Mouse (Mus musculus): Measurements from ENCODE around the gene Eef2k.

The Eef2k gene

DNA sequence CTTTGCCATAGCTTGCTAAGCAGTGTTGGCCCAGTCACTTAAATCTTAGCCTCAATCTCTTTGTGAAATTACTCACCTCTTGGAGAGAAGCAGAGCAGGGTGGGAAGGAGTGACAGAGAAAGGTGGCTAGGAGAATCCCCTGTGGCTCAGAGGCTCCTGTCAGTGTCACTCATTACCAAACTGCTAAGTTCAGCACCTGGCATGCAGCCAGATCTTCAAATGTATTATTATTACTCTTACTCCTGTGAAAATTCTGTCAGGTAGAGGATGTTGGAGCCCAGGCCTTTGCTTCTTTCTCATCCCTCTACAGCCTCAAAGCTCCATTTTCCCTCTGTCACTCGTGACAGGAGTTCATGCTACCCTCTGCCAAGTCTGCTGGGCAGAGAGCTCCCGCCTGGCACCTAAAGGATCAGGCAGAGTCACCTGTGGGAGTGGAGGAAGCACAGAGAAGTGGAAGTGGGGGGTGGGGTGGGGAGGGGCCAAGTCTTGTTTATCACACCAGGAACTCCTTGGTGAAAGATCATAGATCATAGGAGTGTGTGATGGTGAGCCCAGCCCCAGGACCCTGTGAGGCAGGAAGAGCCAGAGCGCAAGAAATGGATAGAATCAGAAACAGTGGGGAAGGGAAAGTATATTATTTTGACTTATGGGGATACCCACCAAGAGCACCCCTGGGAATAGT is 6.3 kb downstream of the Eef2k start:
- DNase-seq: no peak

DNA sequence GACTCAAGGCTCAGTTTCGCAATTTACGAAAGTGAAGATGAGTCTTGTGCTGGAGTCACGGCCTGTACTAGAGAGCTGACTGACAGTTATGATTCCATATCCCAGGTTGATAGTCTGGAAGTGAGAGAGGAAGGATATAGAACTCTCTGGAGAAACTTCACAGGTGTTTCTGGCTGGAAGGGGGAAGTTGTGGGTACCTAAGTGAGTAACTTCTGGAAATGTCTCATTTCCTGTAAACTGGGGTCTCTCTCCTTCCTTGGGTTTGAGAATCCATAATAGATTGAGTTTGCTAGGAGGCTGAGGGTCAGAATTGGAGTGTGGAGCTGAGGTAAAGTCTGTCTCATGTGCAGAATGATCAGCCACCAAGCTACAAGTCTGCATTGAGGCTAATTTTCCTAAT is 7.5 kb downstream of the Eef2k start:
- no peak for DNase-seq

DNA sequence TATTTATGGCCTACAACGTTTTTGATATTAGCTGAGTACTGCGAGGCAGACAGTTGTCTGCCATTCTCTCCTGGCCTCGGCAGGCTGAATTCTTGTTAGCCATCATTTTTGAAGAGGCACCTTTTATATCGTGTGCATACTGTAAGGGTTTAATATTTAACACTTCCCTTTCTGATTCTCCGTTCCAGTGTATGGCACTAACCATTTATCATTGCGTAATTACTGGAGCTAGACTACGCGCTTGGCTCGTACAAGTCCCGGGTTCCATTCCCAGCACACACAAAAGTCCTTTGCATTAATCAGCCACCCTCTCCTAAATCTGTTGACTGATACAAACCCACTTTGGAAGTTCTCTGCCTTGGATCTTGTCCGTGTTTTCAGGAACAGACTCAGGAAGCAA is 17.2 kb downstream of the Eef2k start:
- no peak for DNase-seq

DNA sequence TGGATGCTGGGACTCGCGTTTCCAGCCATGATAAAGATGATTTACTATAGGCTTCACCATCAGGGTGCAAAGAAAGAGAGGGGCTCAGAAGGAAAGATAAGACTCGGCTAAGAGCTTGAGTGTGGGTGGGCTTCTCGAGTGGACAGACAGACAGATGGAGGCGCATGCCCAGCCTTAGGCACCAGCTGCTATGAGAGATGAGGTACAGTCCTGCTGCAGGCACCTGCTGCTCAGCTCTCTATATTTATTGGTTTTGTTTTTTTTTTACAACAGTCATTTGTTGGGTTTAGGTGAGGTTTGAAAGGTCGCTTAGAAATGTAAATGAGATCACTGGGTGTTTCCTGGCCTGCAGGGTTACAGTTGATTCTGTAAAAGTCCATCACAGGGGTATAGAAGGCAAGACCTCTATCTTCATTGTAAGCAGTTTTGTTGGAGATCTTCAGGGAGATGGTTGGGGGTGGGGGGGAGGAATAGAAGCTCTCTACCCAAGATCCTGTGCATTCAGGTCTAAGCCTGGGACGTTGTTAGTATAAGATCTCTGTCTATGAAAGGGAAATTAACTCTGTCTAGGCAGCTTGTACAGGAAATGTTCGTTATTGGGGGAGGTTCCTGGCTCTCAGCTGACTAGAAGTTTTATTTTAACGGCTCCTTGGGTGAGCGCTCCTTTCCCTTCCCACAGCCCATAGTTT is 18.3 kb downstream of the Eef2k start:
- no peak for DNase-seq

DNA sequence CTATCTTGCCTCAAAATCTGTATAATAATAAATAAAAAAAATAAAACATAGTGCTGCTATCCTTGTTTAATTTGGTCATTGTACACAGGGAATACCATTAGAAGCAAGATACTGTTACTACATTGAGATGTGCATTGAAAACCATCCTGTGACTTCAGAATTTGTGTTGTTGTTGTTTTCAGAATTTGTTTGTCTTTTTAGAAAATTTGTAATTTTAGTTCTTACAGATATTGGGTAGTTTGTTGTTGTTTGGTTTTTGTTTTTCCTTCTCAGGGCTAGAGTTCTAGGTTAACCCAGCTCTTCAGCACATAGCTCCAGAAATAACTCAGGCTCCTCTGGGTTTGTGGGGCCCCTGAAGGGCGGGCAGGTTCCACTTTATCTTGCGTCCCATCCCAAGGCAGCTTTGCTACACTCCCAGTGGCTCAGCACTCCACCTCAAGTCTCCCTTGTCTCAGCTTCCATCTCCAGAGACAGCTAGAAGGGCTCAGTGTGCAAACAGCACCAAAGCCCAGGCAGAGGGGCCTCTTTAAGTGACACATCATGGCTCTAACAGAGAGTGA is 18.9 kb downstream of the Eef2k start:
- DNase-seq: no peak

DNA sequence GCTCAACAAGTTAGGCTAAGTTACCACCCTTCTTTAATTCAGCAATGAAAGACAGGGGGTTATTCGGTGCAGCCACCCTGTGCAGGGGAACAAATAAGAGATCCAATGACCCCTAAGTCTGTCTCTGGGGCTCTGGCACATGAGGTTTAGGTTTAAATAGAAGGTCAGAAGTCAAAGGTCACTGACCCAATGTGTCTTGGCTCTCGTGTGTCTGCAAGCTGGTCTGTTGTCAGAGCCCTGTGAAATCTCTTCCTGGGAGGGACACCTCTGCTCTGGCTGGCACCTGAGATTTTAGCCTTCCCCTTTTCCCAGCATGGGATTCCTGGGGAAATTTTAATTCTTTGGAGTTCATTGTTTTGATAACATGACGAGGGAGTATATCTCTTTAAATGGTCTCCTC is 19.6 kb downstream of the Eef2k start:
- no peak for DNase-seq

DNA sequence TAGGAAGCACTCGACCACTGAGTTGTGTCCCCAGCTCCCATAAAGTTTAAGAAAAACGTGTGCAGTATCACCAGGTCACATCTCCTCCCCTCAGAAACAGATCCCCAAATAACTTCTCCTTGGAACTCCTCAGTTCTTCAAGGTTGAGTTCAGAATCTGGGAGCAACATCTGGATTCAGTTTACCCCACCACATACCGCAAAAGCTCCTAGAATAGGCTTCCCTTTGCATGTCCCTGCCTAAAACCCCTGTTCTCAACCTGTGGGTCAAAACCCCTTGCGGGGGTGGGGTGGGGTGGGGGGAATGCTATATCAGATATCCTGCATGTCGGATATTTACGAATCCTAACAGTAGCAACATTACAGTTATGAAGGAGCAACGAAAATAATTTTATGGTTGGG is 20.0 kb downstream of the Eef2k start:
- no peak for DNase-seq

DNA sequence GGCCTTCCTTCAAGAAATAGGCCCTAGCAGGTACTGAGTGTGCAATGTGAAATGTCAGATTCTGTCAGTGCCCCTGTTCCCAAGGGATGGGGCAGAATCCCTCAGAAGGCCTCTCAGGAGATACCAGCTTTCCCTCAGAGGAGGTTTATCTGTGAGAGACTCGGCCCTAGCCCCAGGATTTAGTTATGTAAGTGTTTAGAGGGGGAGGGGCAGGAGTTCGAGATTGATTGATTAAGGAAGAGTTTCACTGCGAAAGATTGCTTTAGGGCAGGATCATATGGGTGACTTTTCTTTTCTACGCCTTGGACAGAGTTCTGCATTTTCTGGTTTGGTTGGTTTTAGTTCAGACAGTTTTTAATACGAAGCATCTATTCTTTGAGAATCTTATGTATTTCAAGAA is 20.8 kb downstream of the Eef2k start:
- no peak for DNase-seq

DNA sequence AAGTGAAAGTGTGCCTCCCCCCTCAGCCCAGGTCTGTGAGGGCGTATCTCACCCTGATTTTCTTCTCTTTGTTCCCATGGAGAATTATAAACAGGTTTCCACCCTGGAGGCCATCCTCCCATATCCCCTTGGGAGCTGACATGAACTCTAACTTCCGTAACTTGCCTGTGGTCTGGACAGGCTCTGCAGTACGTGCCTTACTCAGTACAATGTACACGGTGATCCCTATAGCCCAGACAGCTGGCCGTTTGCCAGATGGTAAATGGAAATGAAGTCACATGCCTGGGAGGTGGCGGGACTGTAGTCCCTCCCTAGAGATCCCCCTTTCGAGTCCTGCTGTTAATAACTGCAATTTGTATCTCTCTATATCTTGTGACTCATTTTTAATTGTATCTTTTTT is 22.5 kb downstream of the Eef2k start:
- DNase-seq: no peak

DNA sequence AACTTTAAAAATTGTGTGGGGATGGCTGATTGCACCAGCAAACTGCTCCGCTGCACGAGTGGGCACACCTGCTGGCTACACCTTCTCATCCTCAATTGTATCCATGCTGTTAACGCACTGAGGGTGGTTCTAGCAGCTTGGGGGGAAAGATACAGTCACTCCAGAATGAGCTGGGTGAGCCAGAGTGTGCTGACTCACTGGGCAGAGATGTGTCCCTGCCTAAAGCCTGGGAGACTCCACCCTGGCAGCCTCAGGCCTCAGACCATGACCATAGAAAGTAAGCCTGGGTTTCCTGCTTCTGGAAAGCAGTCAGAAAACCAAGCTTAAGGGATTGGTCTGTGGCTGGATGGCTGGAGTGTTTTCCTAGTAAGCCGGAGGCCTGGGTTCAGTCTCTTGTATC is 23.2 kb downstream of the Eef2k start:
- DNase-seq: no peak

DNA sequence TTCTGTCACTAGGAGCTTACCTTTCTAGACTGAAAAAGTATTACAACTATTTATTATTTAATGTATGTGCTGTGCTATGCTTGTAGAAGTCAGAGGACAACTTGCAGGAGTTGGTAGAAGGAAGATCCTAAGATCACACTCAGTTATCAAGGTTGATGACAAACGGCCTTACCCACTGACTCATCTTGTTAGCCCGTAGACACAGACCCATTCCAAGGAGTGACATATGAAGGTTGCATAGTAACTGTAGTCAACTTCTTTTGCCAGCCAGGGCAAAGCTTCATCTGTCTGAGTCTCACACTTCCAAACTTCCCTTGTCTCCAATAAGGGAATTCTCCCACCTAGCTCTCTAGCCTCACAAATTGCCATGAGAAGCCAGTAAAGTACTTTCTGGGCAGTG is 24.1 kb downstream of the Eef2k start:
- DNase-seq: no peak

DNA sequence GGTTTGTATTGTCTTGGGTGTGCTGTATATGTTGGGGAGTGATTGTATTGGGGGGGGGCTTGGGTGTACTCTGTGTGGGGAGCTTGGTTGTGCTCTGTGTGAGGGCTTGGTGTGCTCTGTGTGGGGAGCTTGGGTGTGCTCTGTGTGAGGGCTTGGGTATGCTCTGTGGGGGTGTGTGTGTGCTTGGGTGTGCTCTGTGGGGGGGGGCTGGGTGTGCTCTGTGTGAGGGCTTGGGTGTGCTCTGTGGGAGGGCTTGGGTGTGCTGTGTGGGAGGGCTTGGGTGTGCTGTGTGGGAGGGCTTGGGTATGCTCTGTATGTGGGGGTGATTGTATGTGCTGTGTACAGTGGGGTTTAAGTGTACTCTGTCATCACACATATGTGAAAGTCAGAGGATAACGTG is 25.1 kb downstream of the Eef2k start:
- DNase-seq: no peak

DNA sequence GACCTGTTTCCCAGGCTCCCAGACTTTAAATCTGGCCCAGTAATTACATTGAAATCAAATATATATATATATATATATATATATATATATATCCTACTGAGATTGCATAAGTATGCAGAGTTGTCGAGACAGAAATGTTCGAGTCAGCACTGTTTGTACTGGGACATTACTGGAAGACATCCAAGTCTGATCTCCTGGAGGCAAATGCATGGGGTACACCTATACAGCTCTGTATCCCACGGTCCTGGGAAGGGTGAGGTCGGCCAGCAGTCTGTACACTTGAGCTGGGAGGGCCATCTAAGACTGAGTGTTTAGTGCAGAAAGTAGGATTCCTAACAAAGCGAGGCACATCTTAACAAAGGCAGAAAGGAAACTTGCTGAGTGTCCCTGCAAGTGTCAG is 27.3 kb downstream of the Eef2k start:
- DNase-seq: no peak

DNA sequence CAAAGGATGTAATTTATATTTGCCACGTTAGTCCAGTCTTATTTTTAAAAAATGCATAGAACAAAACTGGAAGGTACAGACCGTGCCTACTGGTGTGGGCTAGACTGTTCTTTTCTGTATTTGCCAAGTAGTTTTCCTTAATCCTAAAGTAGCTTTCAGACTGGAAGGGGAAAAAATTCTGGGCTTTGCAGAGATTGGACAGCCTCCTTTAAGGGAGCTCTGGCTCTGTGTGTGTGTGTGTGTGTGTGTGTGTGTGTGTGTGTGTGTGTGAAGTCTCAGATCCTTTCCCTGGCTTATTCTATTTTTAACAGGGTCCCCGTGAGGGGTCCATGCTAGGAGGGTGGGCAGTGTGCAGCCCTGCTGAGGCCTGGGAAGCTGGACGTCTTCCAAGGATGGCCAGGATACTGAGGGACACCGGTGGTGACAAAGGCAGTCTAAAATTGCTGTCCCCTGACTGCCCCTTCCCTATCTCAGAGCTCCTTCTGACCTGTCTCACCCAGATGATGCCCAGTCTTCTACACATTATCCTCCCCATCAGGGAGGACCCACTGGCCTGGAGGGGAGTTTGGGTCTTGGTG is 27.9 kb downstream of the Eef2k start:
- no peak for DNase-seq

DNA sequence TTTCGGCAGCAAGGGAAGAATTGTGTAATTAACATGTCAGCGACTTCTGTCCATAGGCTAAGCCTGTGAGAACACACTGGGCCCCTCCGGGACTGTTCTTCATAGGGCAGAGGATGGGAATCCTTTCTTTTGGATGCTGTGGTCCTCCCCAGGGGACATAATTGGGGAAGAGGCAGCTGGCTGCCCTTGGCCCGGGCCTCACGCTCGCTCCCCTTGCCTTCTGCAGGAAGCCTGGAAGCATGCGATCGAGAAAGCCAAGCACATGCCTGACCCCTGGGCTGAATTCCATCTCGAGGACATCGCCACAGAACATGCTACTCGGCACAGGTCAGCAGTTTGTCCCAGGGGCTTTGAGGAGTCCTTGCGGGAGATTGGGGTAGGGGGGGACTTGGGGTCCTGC is 30.5 kb downstream of the Eef2k start:
- no peak for DNase-seq

DNA sequence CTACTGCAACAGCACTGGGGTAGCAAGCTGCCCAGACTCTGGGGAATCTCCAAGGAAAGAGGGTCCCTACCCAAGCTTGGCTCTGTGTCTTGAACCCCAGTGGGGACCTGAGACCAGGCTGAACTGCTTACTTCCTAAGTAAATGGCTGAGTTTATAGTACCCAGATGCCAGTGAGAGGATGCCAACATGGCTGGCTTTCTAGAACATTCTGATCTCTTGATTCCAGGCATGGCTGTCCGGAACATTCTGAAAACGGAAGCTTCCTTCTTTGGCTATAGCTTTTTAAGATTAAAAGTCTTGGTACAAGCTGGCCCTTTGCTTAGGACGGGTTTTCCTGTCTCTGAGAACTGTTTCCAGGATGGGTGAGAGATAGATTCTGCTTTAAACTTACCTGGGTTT is 31.4 kb downstream of the Eef2k start:
- DNase-seq: no peak

DNA sequence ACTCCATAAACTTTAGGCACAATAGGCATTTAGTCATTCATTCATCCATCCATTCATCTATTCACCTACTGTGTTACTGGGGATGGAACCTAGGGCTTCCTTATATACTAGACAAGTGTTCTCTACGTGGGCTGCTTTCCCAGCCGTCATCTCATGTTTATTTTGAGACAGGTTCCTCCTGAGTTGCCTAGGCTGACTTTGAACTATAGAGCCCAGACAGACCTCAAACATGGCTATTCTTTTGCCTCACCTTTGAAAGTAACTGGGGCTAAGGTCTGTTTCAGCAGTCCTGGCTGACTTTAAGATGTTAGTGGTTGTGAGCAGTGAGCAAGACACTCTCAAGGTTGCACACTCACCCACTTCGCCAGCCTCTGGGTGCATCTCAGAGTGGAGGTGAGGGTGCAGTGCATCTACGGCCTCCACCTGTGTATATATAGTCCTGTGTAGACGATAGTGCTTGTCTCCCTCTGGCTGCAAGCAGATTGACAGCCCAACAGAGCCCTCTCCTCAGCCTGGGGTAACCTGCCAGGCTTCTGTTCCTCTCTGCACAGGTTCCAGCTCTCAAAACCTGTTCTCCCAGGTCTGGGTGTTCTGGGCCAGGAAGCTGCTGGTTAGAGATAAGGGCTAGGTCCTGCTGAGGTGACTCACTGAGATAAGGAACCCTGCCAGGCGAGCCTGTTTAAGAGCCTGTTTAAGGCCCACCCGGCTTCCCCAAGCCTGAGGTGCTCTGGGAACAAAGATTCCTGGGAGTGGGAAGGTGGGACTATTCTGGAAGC is 32.3 kb downstream of the Eef2k start:
- DNase-seq: no peak

DNA sequence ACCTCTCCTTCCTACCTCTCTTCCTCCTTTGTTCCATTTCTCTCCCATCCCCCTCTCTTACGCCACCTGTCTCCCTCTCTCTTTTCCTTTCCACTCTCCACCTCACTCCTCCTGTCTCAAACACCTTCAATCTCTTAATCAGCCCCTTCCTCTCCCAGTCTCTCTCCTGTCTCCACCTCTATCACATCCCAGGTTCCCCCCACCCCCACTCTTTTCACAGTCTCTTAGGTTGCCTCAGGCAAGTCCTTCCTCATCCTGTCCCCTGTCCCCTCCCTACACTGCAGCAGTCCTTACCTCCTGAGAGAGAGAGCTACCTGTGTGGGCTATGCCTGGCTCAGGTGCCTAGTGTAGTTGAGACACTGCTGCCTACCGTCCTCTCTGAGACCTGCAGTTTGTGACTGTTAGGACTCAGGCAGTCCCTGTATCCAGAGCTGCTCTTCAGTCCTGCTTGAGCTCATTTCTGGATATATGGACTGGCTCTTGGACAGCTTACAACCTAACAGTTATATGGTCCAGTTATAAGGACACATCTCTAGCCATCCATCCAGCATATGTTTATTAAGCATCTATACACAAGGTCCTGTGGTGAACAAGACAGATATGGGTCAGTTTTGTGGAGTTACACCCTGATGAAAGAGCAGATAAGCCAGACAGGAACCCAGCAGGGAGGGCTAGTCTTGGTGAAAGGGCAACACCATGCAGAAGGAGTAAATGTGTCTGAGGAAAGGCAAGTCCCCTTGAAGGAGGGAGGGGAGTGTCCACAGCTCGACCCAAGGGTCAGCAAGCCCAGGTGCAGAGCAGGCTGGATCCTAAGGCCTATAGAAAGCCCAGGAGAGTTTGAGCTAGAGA is 33.1 kb downstream of the Eef2k start:
- DNase-seq: no peak

DNA sequence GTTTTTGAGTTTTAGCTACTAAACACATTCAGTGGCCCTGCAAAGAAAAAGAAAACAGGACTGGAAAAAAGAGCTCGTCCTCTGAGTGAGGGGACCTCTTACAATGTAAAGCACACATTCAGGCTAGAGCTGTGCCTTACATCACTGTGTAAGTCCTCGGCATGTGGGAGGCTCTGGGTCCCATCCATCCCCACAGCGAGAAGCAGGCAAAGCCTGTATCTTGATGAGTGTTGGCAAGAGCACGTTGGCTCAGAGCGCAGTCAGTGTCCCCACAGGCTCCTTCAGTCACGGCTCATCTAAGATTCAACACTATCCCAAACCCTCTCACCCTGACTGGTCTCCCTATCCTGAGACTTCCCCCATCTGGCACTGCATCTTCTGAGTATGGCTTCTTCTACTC is 35.6 kb downstream of the Eef2k start:
- no peak for DNase-seq

DNA sequence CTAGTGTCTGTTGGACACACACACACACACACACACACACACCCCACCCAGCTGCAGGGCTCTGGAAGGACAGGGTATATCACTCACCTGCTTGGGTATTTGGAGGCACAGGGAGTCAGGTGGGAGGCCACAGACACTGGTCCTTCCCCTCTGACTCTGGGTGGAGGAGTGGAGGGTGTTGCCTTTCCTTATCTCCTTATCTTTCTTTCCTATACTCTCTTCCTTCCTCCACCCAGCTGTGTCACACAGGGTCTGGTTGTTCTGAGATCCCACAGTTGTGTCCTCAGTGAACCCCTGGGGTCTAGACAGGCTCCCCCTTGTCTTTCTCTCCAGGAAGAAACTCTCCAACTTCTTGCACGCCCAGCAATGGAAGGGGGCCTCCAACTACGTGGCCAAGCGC is 37.3 kb downstream of the Eef2k start:
- no peak for DNase-seq

DNA sequence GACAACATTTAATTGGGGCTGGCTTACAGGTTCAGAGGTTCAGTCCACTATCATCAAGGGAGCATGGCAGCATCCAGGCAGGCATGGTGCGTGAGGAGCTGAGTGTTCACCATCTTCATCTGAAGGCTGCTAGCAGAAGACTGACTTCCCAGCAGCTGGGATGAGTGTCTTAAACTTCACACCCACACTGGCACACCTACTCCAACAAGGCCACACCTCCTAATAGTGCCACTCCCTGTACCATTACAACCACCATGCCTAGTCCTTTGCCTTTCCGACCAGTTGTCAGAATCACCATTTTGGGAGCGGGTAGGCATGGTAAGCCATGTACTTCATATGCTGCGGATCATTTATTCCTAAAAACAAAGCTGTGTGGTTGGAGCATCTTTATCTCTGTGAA is 38.1 kb downstream of the Eef2k start:
- DNase-seq: no peak

DNA sequence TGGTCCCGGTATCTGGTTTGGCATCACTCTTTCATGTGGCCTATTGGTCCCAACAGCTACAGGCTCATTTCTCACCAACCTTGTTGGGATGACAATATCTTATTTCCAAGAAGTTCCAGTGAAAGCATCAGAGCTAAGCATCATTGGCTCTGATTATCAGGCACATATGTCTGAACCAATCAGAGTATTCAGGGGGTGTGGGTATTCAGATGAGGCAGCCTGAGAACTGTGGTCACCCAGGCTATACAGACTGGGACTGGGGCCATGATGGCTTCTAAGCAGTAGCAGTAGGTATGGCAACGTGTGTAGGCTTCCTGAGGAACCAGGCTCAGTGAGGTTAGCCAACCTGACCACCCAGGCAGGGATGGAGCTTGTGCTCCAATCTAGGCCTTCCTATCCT is 38.8 kb downstream of the Eef2k start:
- DNase-seq: no peak

DNA sequence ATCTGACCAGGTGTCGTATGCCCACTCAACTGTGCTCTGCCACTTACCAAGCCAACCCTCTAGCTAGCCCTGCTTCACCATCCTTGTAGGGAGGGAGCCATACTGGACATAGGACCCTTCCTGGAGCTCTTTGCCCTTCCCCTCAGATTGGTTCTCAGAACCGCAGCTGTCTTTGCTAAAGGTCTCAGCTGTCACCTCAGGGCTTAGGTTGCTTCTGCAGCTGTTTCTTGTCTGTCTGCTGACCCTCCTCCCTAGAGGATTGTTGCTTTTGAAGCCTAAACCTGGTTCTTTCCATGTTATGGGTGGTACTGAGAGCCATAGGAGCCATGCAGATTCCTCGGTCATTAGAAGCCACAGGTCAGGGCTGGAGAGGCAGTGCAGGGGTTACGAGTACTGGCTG is 40.0 kb downstream of the Eef2k start:
- DNase-seq: no peak

Measured in thymus, adult 18-20 months (tissue).